Mouse (Mus musculus): Measurements from ENCODE around the gene Rai1.

GRCm38 (mm10) chr11:60073936-60074502, 30.8 kb upstream of the Rai1 start:
- TF ChIP-seq CTCF (conservative IDR thresholded peaks at IDR 0.05; ENCODE audit: low read length) (no peak), POU5F1 (IDR thresholded peaks at IDR 0.05; ENCODE audit: borderline replicate concordance, low read length) (no peak), NANOG (IDR thresholded peaks at IDR 0.05; ENCODE audit: borderline replicate concordance, low read length) (no peak)

Measured in E14TG2a.4 (cell line).